Comparison of ENCODE assay signal across 31 mouse cellular contexts in genomic region chr15:25604231-25604630, GRCm38 (mm10). TPM values are rescaled to one million over a fixed set of nuclear protein-coding genes. Genes with fewer than 3 reads are reported as not detected.
DNase-seq lines count a peak whose midpoint lies in the region; ATAC-seq and TF ChIP-seq lines count a peak whose summit lies in the region.
"Had no signal": no experiment of that assay in that cellular context is flagged by ENCODE, and none has a peak within 500 bp of the region (broad histone marks: within the 10 kb centered on the region; RNA-seq: fewer than 3 reads in every experiment).

No protein-coding gene starts in this region.

- no peaks in the 10 kb centered on the region for H3K9me3 ChIP-seq in forebrain, postnatal 0 days (ENCODE audit: low read length)
- no peaks in the 10 kb centered on the region for H3K9me3 ChIP-seq in forebrain, embryonic 16.5 days (ENCODE audit: control insufficient read depth, low read length)
- H3K9me3 ChIP-seq in liver, postnatal 0 days (ENCODE audit: low read length) = no peaks in the 10 kb centered on the region
- H3K9me3 ChIP-seq in liver, embryonic 12.5 days (replicated peaks) = no peaks in the 10 kb centered on the region
- H3K9me3 ChIP-seq: forebrain, embryonic 12.5 days; hindbrain, embryonic 12.5 days; limb, embryonic 10.5 days; limb, embryonic 15.5 days; midbrain, embryonic 10.5 days had no signal

- 40% methylated on average over 1 of the region's 1 CpGs for WGBS in forebrain, postnatal 0 days
- 89% methylated on average over 1 of the region's 1 CpGs for WGBS in forebrain, embryonic 16.5 days
- 61% methylated on average over 1 of the region's 1 CpGs for WGBS in liver, postnatal 0 days (ENCODE audit: insufficient replicate concordance)
- 45% methylated on average over 1 of the region's 1 CpGs for WGBS in liver, embryonic 12.5 days (ENCODE audit: insufficient replicate concordance)

- H3K4me2 ChIP-seq in forebrain, postnatal 0 days (ENCODE audit: low read depth) = no peak overlapping the region
- H3K4me2 ChIP-seq in forebrain, embryonic 16.5 days (ENCODE audit: low read length) = no peak overlapping the region
- H3K4me2 ChIP-seq in liver, postnatal 0 days (ENCODE audit: low read depth, low read length) = no peak overlapping the region
- H3K4me2 ChIP-seq in liver, embryonic 12.5 days = no peak overlapping the region
- H3K4me2 ChIP-seq: forebrain, embryonic 12.5 days; heart, embryonic 11.5 days; hindbrain, embryonic 12.5 days; kidney, embryonic 15.5 days; limb, embryonic 15.5 days; neural tube, embryonic 12.5 days had no signal

- ATAC-seq in forebrain, postnatal 0 days = no peak
- no peak for ATAC-seq in forebrain, embryonic 16.5 days
- ATAC-seq in liver, postnatal 0 days = no peak
- ATAC-seq in liver, embryonic 12.5 days = no peak
- ATAC-seq: midbrain, embryonic 16.5 days had no signal

- no peaks in the 10 kb centered on the region for H3K4me1 ChIP-seq in forebrain, postnatal 0 days (ENCODE audit: insufficient read depth)
- H3K4me1 ChIP-seq in forebrain, embryonic 16.5 days (replicated peaks; ENCODE audit: control insufficient read depth, insufficient read depth, low read length) = no peaks in the 10 kb centered on the region
- peaks cover 13% of the 10 kb centered on the region for H3K4me1 ChIP-seq in liver, postnatal 0 days (ENCODE audit: insufficient read depth)
- peaks cover 26% of the 10 kb centered on the region for H3K4me1 ChIP-seq in liver, embryonic 12.5 days
- H3K4me1 ChIP-seq: forebrain, embryonic 12.5 days; limb, embryonic 15.5 days; neural tube, embryonic 12.5 days had no signal

- TF ChIP-seq EP300 in liver, postnatal 0 days (IDR thresholded peaks at IDR 0.05; ENCODE audit: low read depth) = no peak

- no peak overlapping the region for H3K4me3 ChIP-seq in forebrain, postnatal 0 days (ENCODE audit: low read depth, low read length)
- no peak overlapping the region for H3K4me3 ChIP-seq in forebrain, embryonic 16.5 days (replicated peaks; ENCODE audit: low read length)
- no peak overlapping the region for H3K4me3 ChIP-seq in liver, postnatal 0 days (ENCODE audit: low read depth, low read length)
- H3K4me3 ChIP-seq in liver, embryonic 12.5 days = no peak overlapping the region
- H3K4me3 ChIP-seq: erythroblast, embryonic 14.5 days; forebrain, embryonic 12.5 days; hindbrain, embryonic 12.5 days; kidney, embryonic 15.5 days; layer of hippocampus, adult 2 months; limb, embryonic 10.5 days; limb, embryonic 15.5 days; midbrain, embryonic 10.5 days; myocyte; neural tube, embryonic 12.5 days had no signal

- DNase-seq in forebrain, postnatal 0 days = no peak
- no peak for DNase-seq in liver, postnatal 0 days
- DNase-seq in A20 (ENCODE audit: low read depth, low spot score) (peak; percentile 4), R1 (ENCODE audit: low read depth, low spot score) (peak; percentile 60)
- DNase-seq in layer of hippocampus, postnatal 25 days (ENCODE audit: extremely low spot score in 1 of 2, low spot score in 1 of 2) = no peak
- no peak for DNase-seq in cerebellum, postnatal 36 days
- DNase-seq: adrenal gland, postnatal 10 days; cerebellum, adult 11-12 months; cerebellum, adult 9-11 months; gastrocnemius, postnatal 36 days; heart, adult 18-20 months; heart, postnatal 36 days; kidney, adult 18-20 months; kidney, postnatal 36 days; lung, postnatal 14 days; right cerebral cortex, adult 18-20 months; spleen, adult 18-20 months had no signal

- TF ChIP-seq CTCF in forebrain, postnatal 0 days (IDR thresholded peaks at IDR 0.05; ENCODE audit: low read depth) = 0 out of 2 replicates have a peak, but pooled peaks have one; percentile 4
- 0 out of 2 replicates have a peak, but pooled peaks have one; percentile 19 for TF ChIP-seq CTCF in liver, postnatal 0 days (IDR thresholded peaks at IDR 0.05; ENCODE audit: low read depth)

- no peaks in the 10 kb centered on the region for H3K27me3 ChIP-seq in forebrain, postnatal 0 days (ENCODE audit: insufficient read depth, low read length)
- H3K27me3 ChIP-seq in forebrain, embryonic 16.5 days (replicated peaks; ENCODE audit: control insufficient read depth, insufficient read depth, low read length) = no peaks in the 10 kb centered on the region
- H3K27me3 ChIP-seq in liver, postnatal 0 days (ENCODE audit: insufficient read depth, low read length) = no peaks in the 10 kb centered on the region
- no peaks in the 10 kb centered on the region; the same call in 1 of the 2 replicates for H3K27me3 ChIP-seq in liver, embryonic 12.5 days (replicated peaks)
- H3K27me3 ChIP-seq: hindbrain, embryonic 12.5 days; kidney, embryonic 15.5 days; limb, embryonic 15.5 days; neural tube, embryonic 12.5 days had no signal

- no peak overlapping the region for H3K9ac ChIP-seq in forebrain, postnatal 0 days
- H3K9ac ChIP-seq in forebrain, embryonic 16.5 days (replicated peaks; ENCODE audit: low read depth, low read length) = no peak overlapping the region
- H3K9ac ChIP-seq in liver, postnatal 0 days (replicated peaks) = no peak overlapping the region
- H3K9ac ChIP-seq in liver, embryonic 12.5 days = no peak overlapping the region
- H3K9ac ChIP-seq: forebrain, embryonic 12.5 days; hindbrain, embryonic 12.5 days; kidney, embryonic 15.5 days; limb, embryonic 15.5 days; neural tube, embryonic 12.5 days had no signal

- no peaks in the 10 kb centered on the region for H3K36me3 ChIP-seq in forebrain, postnatal 0 days (ENCODE audit: insufficient read depth)
- H3K36me3 ChIP-seq in forebrain, embryonic 16.5 days (ENCODE audit: control insufficient read depth, insufficient read depth) = no peaks in the 10 kb centered on the region
- no peaks in the 10 kb centered on the region for H3K36me3 ChIP-seq in liver, postnatal 0 days (replicated peaks; ENCODE audit: insufficient read depth, low read length)
- H3K36me3 ChIP-seq in liver, embryonic 12.5 days = no peaks in the 10 kb centered on the region
- H3K36me3 ChIP-seq: forebrain, embryonic 12.5 days; hindbrain, embryonic 12.5 days; kidney, embryonic 15.5 days; limb, embryonic 10.5 days; limb, embryonic 15.5 days; midbrain, embryonic 10.5 days; neural tube, embryonic 12.5 days had no signal

- no peak overlapping the region for H3K27ac ChIP-seq in forebrain, postnatal 0 days (ENCODE audit: low read depth, low read length)
- no peak overlapping the region for H3K27ac ChIP-seq in forebrain, embryonic 16.5 days (ENCODE audit: low read length)
- H3K27ac ChIP-seq in liver, postnatal 0 days (ENCODE audit: low read depth) = no peak overlapping the region
- H3K27ac ChIP-seq in liver, embryonic 12.5 days = no peak overlapping the region
- H3K27ac ChIP-seq: forebrain, embryonic 12.5 days; hindbrain, embryonic 12.5 days; kidney, embryonic 15.5 days; layer of hippocampus, adult 2 months; limb, embryonic 10.5 days; limb, embryonic 15.5 days; midbrain, embryonic 10.5 days; neural tube, embryonic 12.5 days had no signal

RNA-seq across cellular contexts. Expression of gene Myo10, which starts 18.1 kb away (rescaled TPM):
- 17.2 and 24.2 TPM in 2 replicates for total RNA-seq in forebrain, postnatal 0 days (2014; rRNA removed)
- polyA plus RNA-seq in forebrain, postnatal 0 days (2015; fragmentation: Nextera tagmentation; extraction: Ambion mirVana) = 11.3 and 22.3 TPM in 2 replicates
- polyA plus RNA-seq in forebrain, embryonic 16.5 days (2015; fragmentation: Nextera tagmentation; extraction: Ambion mirVana) = 38.4 and 44.8 TPM in 2 replicates
- polyA plus RNA-seq in liver, postnatal 0 days (2015; fragmentation: Nextera tagmentation; extraction: Ambion mirVana) = 4.9 and 5.9 TPM in 2 replicates
- polyA plus RNA-seq in liver, embryonic 12.5 days (2016; fragmentation: Nextera tagmentation; extraction: Ambion mirVana) = 7.1 and 7.3 TPM in 2 replicates
- total RNA-seq in layer of hippocampus, postnatal 25 days (2021) = 10 to 100 TPM; 49.1 to 55.9 TPM

Comparison
In these comparisons a context has a peak if more than half of its experiments do, and no peak if none do; other contexts are left out.
1. DNase-seq: peak in A20 (single experiment) and R1 (single experiment); none in forebrain, postnatal 0 days (single experiment), liver, postnatal 0 days (single experiment), layer of hippocampus, postnatal 25 days (0 of 2) and cerebellum, postnatal 36 days (0 of 2).